Mouse (Mus musculus): ENCODE data around the gene Gm4981.
"Not testable (repeated sequence)": the region's sequence is repeated elsewhere in the genome, so short reads cannot be mapped to it uniquely, and the experiment has no call there.

The Gm4981 gene

GRCm38 (mm10) chr10:58236613-58237012 is at the start of gene Gm4981:
Gene Gm4981 (minus strand): TSS chr10:58236701.
- in situ Hi-C loops (cut with MboI; ENCODE audit: low sequenced_read_pairs) = no loop called here

GRCm38 (mm10) chr10:58282238-58282637 is 45.7 kb upstream of the Gm4981 start:
- in situ Hi-C loops (cut with MboI; ENCODE audit: low sequenced_read_pairs) = no loop called here

GRCm38 (mm10) chr10:58258466-58258865 is 22.0 kb upstream of the Gm4981 start:
- in situ Hi-C loops (cut with MboI; ENCODE audit: low sequenced_read_pairs) = no loop called here

GRCm38 (mm10) chr10:58255954-58256353 is 19.5 kb upstream of the Gm4981 start:
- in situ Hi-C loops (cut with MboI; ENCODE audit: low sequenced_read_pairs) = no loop called here

GRCm38 (mm10) chr10:58255213-58255892 is 18.9 kb upstream of the Gm4981 start, which contains the start of gene Gcc2:
Gene Gcc2 (plus strand): TSS chr10:58255497.
- in situ Hi-C loops (cut with MboI; ENCODE audit: low sequenced_read_pairs) = no loop called here

GRCm38 (mm10) chr10:58254635-58255175 is 18.2 kb upstream of the Gm4981 start:
- in situ Hi-C loops (cut with MboI; ENCODE audit: low sequenced_read_pairs) = no loop called here

GRCm38 (mm10) chr10:58249535-58249934 is 13.0 kb upstream of the Gm4981 start:
- in situ Hi-C loops (cut with MboI; ENCODE audit: low sequenced_read_pairs) = no loop called here

GRCm38 (mm10) chr10:58238984-58239740 is 2.7 kb upstream of the Gm4981 start:
- in situ Hi-C loops (cut with MboI; ENCODE audit: low sequenced_read_pairs) = not testable (repeated sequence)

GRCm38 (mm10) chr10:58234985-58235384 is 1.5 kb downstream of the Gm4981 start:
- in situ Hi-C loops (cut with MboI; ENCODE audit: low sequenced_read_pairs) = not testable (repeated sequence)

- in situ Hi-C loops (cut with MboI; ENCODE audit: low sequenced_read_pairs) = not testable (repeated sequence)
Measured at GRCm38 (mm10) chr10:58233740-58234121, 2.8 kb downstream of the Gm4981 start.

- in situ Hi-C loops (cut with MboI; ENCODE audit: low sequenced_read_pairs) = not testable (repeated sequence)
Measured at GRCm38 (mm10) chr10:58233054-58233739, 3.3 kb downstream of the Gm4981 start.

GRCm38 (mm10) chr10:58232641-58232969 is 3.9 kb downstream of the Gm4981 start, which contains the start of gene Duxf3:
Gene Duxf3 (minus strand): TSS chr10:58232675.
- in situ Hi-C loops (cut with MboI; ENCODE audit: low sequenced_read_pairs) = not testable (repeated sequence)

GRCm38 (mm10) chr10:58231779-58232640 is 4.5 kb downstream of the Gm4981 start:
- in situ Hi-C loops (cut with MboI; ENCODE audit: low sequenced_read_pairs) = not testable (repeated sequence)

GRCm38 (mm10) chr10:58231088-58231487 is 5.4 kb downstream of the Gm4981 start:
- in situ Hi-C loops (cut with MboI; ENCODE audit: low sequenced_read_pairs) = not testable (repeated sequence)

- in situ Hi-C loops (cut with MboI; ENCODE audit: low sequenced_read_pairs) = not testable (repeated sequence)
Measured at GRCm38 (mm10) chr10:58230021-58230420, 6.5 kb downstream of the Gm4981 start.

- in situ Hi-C loops (cut with MboI; ENCODE audit: low sequenced_read_pairs) = not testable (repeated sequence)
Measured at GRCm38 (mm10) chr10:58227798-58228197, 8.7 kb downstream of the Gm4981 start.

- in situ Hi-C loops (cut with MboI; ENCODE audit: low sequenced_read_pairs) = not testable (repeated sequence)
Measured at GRCm38 (mm10) chr10:58226357-58226756, 10.1 kb downstream of the Gm4981 start.

GRCm38 (mm10) chr10:58224827-58225785 is 11.4 kb downstream of the Gm4981 start, which contains the start of gene AW822073:
Gene AW822073 (minus strand): TSS chr10:58224930.
- in situ Hi-C loops (cut with MboI; ENCODE audit: low sequenced_read_pairs) = not testable (repeated sequence)
